Mouse (Mus musculus) brain, adult 2 months (tissue): ENCODE results near the gene Zfp652.
"Not testable (repeated sequence)": the region's sequence is repeated elsewhere in the genome, so short reads cannot be mapped to it uniquely, and the experiment has no call there.

Source experiments
- DNase-seq: peaks from one replicate; pipeline ENCODE4 v3.0.0; 2011; ENCODE audit warnings: low read depth, low spot score

Gene Zfp652

DNA sequence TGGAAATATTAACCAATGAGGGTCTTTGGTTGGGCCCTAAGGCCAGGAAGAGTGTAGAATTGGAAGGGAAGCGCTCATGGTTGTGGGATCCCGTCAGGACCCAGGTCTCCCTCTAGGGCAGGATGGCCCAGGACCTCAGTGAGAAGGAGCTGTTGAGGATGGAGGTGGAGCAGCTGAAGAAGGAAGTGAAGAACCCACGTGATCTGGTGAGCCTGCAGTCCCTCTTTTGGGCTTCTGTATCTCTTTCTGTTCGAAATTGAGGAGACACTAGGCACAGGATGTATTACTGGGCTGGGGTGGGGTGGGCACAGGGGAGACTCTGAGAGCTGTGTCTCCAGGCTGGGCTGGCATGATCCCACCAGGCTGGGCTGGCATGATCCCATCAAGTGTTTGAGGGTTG is 132.5 kb downstream of the Zfp652 start:
- no peak for DNase-seq

- DNase-seq: no peak
These were observed 138.4 kb downstream of the Zfp652 start for GRCm38 (mm10) chr11:95850898-95851297.

- DNase-seq: peak; percentile 77
These were observed 141.2 kb downstream of the Zfp652 start for GRCm38 (mm10) chr11:95853684-95854083.

GRCm38 (mm10) chr11:95857306-95857705 is 144.8 kb downstream of the Zfp652 start:
- peak; percentile 76 for DNase-seq

DNA sequence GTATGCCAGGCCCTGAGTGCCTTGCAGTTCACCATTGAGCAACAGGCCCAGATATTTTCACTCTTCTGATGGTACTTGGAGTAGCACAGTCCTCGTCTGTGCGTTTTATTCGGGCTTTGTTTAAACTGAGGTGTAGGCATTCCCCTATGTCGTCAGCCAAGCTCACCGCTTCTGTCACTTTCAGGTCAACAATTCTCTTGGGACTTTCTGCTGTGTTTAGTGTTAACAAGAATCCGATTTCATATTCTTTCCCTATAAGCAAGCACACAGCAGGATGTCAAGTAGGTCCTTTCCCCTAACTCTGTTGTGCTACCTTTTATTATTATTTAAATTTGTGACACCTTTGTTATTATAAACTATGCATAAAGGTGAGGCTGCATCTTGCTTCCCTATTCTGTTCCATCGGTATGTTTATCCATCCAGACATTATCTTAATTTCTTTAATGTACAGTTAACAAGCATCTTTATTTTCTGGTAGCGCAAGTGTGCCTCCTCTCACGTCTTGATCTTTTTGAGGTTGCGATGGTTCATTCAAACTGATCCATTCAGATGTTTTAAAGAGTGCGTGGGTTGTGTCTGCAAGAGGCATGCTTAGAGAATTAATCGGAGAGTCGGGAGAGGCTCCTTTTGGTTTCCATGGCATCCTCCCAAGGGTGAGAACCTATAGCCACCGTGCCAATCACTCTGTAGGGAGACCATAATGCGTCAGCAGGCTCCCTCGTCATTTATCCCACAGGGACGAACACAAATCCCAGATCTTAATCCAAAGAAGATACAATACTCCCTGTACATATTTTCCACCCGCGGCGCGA is 145.4 kb downstream of the Zfp652 start:
- DNase-seq: peak; percentile 81

GRCm38 (mm10) chr11:95858528-95859467 is 146.3 kb downstream of the Zfp652 start:
- DNase-seq: peak; percentile 99

GRCm38 (mm10) chr11:95859468-95859855 is 147.0 kb downstream of the Zfp652 start:
- DNase-seq: peak; percentile 85

GRCm38 (mm10) chr11:95860071-95860490 is 147.6 kb downstream of the Zfp652 start:
- DNase-seq: peak; percentile 12

DNA sequence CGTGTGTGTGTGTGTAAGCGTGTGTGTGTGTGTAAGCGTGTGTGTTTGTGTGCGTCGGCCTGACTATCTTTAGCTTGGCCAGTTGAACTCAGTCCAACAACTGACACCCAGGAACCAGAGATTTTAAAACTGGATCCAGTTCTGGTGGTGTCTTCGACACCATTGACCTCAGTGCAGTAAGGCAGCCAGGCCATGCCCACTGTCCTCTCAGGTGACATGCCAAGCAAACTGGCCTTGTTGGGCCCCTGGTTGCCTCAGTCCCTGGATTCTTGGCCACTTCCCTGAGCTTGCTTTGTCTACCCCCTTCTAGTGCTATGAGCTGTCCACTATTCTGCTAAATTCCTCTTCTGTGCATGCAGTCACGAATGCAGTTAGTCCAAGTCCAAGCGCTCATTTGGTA is 148.9 kb downstream of the Zfp652 start:
- DNase-seq: no peak

GRCm38 (mm10) chr11:95869442-95869841 is 157.0 kb downstream of the Zfp652 start:
- DNase-seq: no peak

DNA sequence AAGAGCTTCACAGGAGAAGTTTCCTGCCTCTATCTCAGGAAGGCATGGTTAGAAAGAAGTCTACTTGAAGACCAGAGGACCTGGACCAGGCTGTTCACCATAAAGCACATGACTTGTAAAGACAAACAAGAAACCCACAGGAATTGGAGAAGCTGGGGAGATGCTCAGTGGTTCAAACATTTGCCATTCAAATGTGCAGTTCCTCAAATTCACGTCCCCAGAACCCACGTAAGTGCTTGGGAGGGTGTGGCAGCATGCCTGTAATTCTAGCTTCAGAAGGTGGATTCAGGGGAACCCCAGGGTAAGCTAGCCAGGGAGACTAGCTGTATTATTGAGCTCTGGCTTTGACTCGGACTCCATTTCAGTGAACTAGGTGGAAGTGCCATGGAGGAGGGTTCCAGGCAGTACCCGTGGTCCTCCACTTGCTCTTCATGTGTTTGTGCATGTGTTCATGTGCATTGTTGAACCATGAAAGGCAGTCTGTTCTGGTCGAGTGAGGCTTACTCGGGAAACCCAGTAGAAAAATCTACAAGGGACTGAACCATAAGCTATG is 157.5 kb downstream of the Zfp652 start:
- no peak for DNase-seq

DNA sequence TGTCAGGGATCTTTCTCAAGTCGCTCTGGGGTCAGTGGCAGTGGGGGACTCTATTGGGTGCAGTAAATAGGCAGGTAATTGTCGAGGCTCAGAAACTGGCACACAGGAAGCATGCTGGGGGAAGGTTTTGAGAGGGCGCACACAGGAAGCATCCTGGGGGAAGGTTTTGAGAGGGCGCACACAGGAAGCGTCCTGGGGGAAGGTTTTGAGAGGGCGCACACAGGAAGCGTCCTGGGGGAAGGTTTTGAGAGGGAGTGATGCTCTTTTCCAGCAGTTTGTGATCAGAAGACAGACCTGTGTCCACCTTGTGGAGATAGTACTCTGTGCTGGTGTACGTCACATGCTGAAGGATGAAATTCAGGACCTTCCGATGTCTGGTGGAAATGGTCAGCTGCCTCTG is 163.3 kb downstream of the Zfp652 start:
- peak; percentile 31 for DNase-seq

DNA sequence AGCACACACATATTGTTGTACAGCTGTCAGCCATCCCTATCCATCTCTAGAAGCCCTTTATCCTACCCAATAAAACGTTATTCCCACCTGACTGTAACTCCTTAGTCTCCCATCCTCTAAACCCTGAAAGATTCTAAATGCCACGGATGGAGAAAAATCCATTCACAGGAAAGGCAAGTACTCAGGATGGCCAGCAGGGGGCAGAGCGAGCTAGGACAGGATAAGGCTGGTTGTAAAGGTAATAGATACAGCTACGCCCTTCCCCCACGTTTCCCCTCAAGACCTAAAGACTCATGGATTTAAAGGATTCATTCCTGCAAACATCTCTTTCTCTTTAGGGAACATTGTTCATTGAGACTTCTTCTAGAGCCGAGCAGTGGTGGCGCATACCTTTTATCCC is 163.8 kb downstream of the Zfp652 start:
- DNase-seq: peak; percentile 64

- not testable (repeated sequence) for DNase-seq
These were observed 167.4 kb downstream of the Zfp652 start for GRCm38 (mm10) chr11:95879861-95880260.
